Mouse (Mus musculus) adrenal gland, adult 8-10 months (tissue): ENCODE data around the gene Brd3os. TPM values are rescaled to one million over a fixed set of nuclear protein-coding genes. Genes with fewer than 3 reads are reported as not detected.

Source experiments
- DNase-seq: peaks from one replicate; pipeline ENCODE4 v3.0.0; 2022
- total RNA-seq, 4 experiments: library from RNA; stranded (reverse); gene quantifications; 2 replicates each; pipeline ENCODE4 v1.2.4; 2022

Brd3os gene
- total RNA-seq, 4 experiments from 2014 or later, result 9.3 to 21.5 (median 15.3) TPM

- no peak for DNase-seq
Observed at GRCm38 (mm10) chr2:27421293-27422068, 20.6 kb upstream of the Brd3os start.

GRCm38 (mm10) chr2:27423596-27423995, 18.5 kb upstream of the Brd3os start:
- DNase-seq, result no peak

GRCm38 (mm10) chr2:27425161-27425611, 16.9 kb upstream of the Brd3os start:
- DNase-seq, result no peak

- no peak for DNase-seq
Observed at GRCm38 (mm10) chr2:27425751-27426405, 16.2 kb upstream of the Brd3os start.

- peak; percentile 68 for DNase-seq
Observed at GRCm38 (mm10) chr2:27426406-27426854, 15.7 kb upstream of the Brd3os start.

- peak; percentile 92 for DNase-seq
Observed at GRCm38 (mm10) chr2:27426855-27427457, 15.2 kb upstream of the Brd3os start, which contains the start of gene Vav2. Vav2 (minus strand) TSS chr2:27427033.

GRCm38 (mm10) chr2:27428071-27428470, 14.1 kb upstream of the Brd3os start:
- peak; percentile 71 for DNase-seq

- DNase-seq, result no peak
Observed at GRCm38 (mm10) chr2:27430621-27431020, 11.5 kb upstream of the Brd3os start.

GRCm38 (mm10) chr2:27432599-27432998, 9.5 kb upstream of the Brd3os start:
- DNase-seq, result no peak

- DNase-seq, result no peak
Observed at GRCm38 (mm10) chr2:27437876-27438275, 4.2 kb upstream of the Brd3os start.

GRCm38 (mm10) chr2:27438281-27438680, 3.8 kb upstream of the Brd3os start:
- no peak for DNase-seq

- no peak for DNase-seq
Observed at GRCm38 (mm10) chr2:27442708-27443449, 755 bp downstream of the Brd3os start.

- no peak for DNase-seq
Observed at GRCm38 (mm10) chr2:27443450-27443708, 1.3 kb downstream of the Brd3os start.

GRCm38 (mm10) chr2:27445910-27446309, 3.8 kb downstream of the Brd3os start:
- DNase-seq, result no peak

GRCm38 (mm10) chr2:27446812-27447211, 4.7 kb downstream of the Brd3os start:
- DNase-seq, result peak; percentile 78

GRCm38 (mm10) chr2:27447782-27448181, 5.7 kb downstream of the Brd3os start:
- DNase-seq, result no peak

GRCm38 (mm10) chr2:27450226-27450625, 8.1 kb downstream of the Brd3os start:
- DNase-seq, result peak; percentile 79

- no peak for DNase-seq
Observed at GRCm38 (mm10) chr2:27459735-27460134, 17.6 kb downstream of the Brd3os start.

GRCm38 (mm10) chr2:27460163-27460562, 18.0 kb downstream of the Brd3os start:
- DNase-seq, result no peak

GRCm38 (mm10) chr2:27460651-27461050, 18.5 kb downstream of the Brd3os start:
- DNase-seq, result no peak

- DNase-seq, result no peak
Observed at GRCm38 (mm10) chr2:27461881-27462660, 19.9 kb downstream of the Brd3os start.

- no peak for DNase-seq
Observed at GRCm38 (mm10) chr2:27462901-27463300, 20.8 kb downstream of the Brd3os start.
